Mouse (Mus musculus): ENCODE measurements around the gene Vegfb. TPM values are rescaled to one million over a fixed set of nuclear protein-coding genes. Genes with fewer than 3 reads are reported as not detected.

Vegfb gene
- polyA plus RNA-seq, 1 experiment from 2014 or later = 28.3 TPM

DNA sequence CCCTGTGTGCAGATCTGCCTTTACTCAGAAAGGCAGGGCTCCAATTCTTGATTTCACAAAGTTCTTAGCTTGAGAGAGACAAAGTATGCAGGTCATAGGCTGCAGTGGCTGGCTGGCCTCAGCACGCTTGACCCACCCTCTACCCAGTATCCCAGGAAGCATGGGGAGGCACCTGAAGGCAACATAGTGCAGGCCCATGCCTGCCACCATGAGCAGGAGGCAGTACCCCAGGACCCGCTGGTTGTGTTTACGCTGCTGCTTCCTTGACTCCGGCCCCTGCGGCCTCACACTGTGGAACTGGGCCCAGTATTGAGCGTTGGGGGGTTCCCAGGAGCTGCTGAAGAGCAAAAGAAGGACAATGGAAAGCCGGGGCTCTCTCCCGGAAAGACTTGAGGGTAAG lies 1.8 kb upstream of the Vegfb start:
- no peaks in the 10 kb centered on the region for H3K9me3 ChIP-seq
- no peaks in the 10 kb centered on the region for H3K27me3 ChIP-seq
- ATAC-seq = no peak
- no peak overlapping the region for H3K4me3 ChIP-seq (replicated peaks)
- no peak overlapping the region for H3K27ac ChIP-seq
- H3K9ac ChIP-seq (replicated peaks) = no peak overlapping the region
- no peak overlapping the region for H3K4me2 ChIP-seq (replicated peaks)
- H3K4me1 ChIP-seq (replicated peaks) = peaks cover 37% of the 10 kb centered on the region
- peaks cover 16% of the 10 kb centered on the region for H3K36me3 ChIP-seq
- 87% methylated on average over 8 of the region's 8 CpGs for WGBS

DNA sequence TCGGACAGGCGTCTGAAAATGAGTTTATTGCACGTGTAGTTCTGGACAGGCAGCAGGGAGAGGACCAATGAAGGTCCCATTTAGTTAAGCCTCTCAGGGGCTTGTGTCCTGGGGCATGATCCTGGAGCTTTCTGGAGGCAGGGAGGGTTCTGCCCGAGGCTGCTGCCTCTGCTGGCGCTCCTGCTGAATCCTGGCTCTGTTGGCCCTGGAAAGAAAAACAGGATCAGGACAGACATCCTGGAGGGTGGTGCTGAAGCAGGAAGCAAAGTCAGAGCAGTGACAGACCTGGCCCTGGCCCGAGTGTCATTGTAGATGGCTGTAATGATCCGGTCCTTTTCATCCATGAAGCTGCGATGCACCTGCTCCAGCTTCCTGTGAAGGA lies 444 bp upstream of the Vegfb start:
- Histone ChIP-seq H3K27me3 (no peaks in the 10 kb centered on the region), H3K27ac (peak overlapping the region; percentile 73), H3K4me3 (replicated peaks) (peak overlapping the region; percentile 81), H3K4me2 (replicated peaks) (peak overlapping the region; percentile 93), H3K9ac (replicated peaks) (peak overlapping the region; percentile 90), H3K4me1 (replicated peaks) (peaks cover 30% of the 10 kb centered on the region), H3K9me3 (no peaks in the 10 kb centered on the region), H3K36me3 (peaks cover 20% of the 10 kb centered on the region)
- WGBS = 9% methylated on average over 8 of the region's 8 CpGs
- no peak for ATAC-seq

DNA sequence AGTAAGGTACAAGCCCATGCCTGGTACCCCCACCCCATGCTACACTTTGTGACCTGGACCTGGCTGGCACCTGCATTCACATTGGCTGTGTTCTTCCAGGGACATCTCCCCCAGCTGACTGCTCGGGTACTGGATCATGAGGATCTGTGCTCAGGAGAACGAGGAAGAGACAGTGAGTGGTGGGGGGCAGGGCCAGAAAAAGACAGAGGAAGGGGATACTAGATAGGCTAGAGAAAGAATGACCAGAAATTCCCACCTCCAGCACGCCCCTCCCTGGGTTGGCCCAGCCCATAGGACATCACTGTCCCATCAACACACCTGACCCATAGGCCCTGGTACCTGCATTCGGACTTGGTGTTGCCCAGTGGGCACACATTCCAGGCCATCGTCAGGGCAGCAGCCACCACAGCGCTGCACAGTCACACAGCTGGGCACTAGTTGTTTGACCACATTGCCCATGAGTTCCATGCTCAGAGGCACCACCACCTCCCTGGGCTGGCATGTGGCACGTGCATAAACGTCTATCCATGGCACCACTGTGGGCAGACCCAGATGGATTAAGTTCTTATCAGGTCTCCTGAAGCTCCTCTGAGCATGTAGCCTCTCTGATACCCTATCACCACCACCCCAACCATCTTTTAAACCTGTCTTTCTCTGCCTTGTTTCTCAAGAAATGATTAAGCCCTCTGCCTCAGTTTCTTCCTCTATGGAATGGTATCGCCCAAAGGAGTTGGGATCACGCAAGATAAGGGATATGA lies 1.3 kb downstream of the Vegfb start:
- peak overlapping the region; percentile 81; the same call in 1 of the 2 replicates for H3K4me3 ChIP-seq (replicated peaks)
- no peak for ATAC-seq
- WGBS = 85% methylated on average over 10 of the region's 10 CpGs
- no peaks in the 10 kb centered on the region for H3K9me3 ChIP-seq
- H3K9ac ChIP-seq (replicated peaks) = no peak overlapping the region; the same call in 1 of the 2 replicates
- peak overlapping the region; percentile 93 for H3K4me2 ChIP-seq (replicated peaks)
- H3K4me1 ChIP-seq (replicated peaks) = peaks cover 22% of the 10 kb centered on the region
- no peak overlapping the region for H3K27ac ChIP-seq
- H3K36me3 ChIP-seq = peaks cover 28% of the 10 kb centered on the region
- no peaks in the 10 kb centered on the region for H3K27me3 ChIP-seq

DNA sequence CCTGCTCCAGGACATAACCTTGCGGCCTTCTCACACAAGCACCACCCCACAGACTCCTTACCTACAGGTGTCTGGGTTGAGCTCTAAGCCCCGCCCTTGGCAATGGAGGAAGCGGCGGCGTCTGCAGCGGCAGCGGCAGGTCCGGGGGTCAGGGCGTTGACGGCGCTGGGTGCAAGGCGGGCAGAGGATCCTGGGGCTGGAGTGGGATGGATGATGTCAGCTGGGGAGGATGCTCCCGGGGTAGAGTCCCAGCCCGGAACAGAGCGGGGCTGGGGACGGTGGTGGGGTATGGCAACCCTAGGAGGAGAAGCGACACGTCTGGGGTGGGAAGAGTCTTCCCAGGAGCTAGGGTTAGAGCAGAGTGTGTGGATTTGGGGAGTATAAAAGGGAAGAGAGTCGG lies 2.2 kb downstream of the Vegfb start:
- no peaks in the 10 kb centered on the region for H3K27me3 ChIP-seq
- H3K4me1 ChIP-seq (replicated peaks) = peaks cover 28% of the 10 kb centered on the region
- no peak overlapping the region for H3K9ac ChIP-seq (replicated peaks)
- no peak overlapping the region for H3K4me2 ChIP-seq (replicated peaks)
- H3K27ac ChIP-seq = no peak overlapping the region
- no peaks in the 10 kb centered on the region for H3K9me3 ChIP-seq
- 83% methylated on average over 19 of the region's 19 CpGs for WGBS
- ATAC-seq = no peak
- no peak overlapping the region for H3K4me3 ChIP-seq (replicated peaks)
- peaks cover 28% of the 10 kb centered on the region for H3K36me3 ChIP-seq

DNA sequence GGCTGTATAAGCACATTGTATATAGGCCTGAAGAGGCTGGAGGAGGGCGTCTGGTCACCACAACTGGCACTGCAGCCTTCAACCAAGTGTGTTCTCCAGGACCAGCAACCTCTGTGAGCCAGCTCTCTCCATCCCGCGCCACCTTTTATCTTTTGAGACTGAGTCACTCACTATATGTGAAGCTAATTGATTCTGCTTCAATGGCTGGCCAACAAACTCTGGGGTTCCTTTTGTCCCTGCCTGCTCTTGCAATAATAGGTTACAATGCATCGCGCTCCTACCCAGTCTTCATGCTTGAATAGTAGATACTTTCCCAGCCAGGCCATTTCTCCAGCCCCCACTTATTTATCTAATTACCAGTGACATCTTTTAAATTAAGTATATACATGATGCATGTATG lies 3.8 kb downstream of the Vegfb start:
- no peak overlapping the region for H3K9ac ChIP-seq (replicated peaks)
- 51% methylated on average over 5 of the region's 5 CpGs for WGBS
- no peaks in the 10 kb centered on the region for H3K9me3 ChIP-seq
- H3K4me3 ChIP-seq (replicated peaks) = no peak overlapping the region
- no peak overlapping the region for H3K4me2 ChIP-seq (replicated peaks)
- no peaks in the 10 kb centered on the region for H3K27me3 ChIP-seq
- no peak for ATAC-seq
- no peak overlapping the region for H3K27ac ChIP-seq
- H3K36me3 ChIP-seq = peaks cover 26% of the 10 kb centered on the region
- peaks cover 39% of the 10 kb centered on the region for H3K4me1 ChIP-seq (replicated peaks)

DNA sequence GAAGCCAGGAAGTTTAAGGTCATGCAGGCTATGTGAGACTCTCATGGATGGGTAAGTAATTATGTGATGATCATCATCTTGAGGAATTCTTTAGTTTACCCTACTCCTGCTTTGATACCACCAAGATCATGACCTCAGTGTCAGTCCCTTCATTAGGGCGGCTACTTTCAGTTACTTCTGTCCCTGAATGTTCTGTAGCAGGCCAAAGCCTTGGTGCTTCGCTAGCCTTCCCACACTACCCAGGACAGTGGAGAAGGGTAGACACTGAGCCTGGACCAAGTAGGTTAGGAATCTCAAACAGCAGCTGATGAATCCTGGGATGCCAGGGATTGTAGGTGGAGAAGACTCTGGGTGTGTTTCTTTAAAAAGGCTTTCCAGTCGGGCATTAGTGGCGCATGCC lies 6.0 kb downstream of the Vegfb start:
- ATAC-seq = no peak
- peaks cover 46% of the 10 kb centered on the region for H3K36me3 ChIP-seq
- no peaks in the 10 kb centered on the region for H3K27me3 ChIP-seq
- 0 out of 2 replicates have a peak overlapping the region, but pooled peaks have one; percentile 65 for H3K4me3 ChIP-seq (replicated peaks)
- H3K9ac ChIP-seq (replicated peaks) = no peak overlapping the region
- peaks cover 45% of the 10 kb centered on the region for H3K4me1 ChIP-seq (replicated peaks)
- 0 out of 2 replicates have a peak overlapping the region, but pooled peaks have one; percentile 87 for H3K4me2 ChIP-seq (replicated peaks)
- 85% methylated on average over 4 of the region's 4 CpGs for WGBS
- no peaks in the 10 kb centered on the region for H3K9me3 ChIP-seq
- no peak overlapping the region for H3K27ac ChIP-seq

DNA sequence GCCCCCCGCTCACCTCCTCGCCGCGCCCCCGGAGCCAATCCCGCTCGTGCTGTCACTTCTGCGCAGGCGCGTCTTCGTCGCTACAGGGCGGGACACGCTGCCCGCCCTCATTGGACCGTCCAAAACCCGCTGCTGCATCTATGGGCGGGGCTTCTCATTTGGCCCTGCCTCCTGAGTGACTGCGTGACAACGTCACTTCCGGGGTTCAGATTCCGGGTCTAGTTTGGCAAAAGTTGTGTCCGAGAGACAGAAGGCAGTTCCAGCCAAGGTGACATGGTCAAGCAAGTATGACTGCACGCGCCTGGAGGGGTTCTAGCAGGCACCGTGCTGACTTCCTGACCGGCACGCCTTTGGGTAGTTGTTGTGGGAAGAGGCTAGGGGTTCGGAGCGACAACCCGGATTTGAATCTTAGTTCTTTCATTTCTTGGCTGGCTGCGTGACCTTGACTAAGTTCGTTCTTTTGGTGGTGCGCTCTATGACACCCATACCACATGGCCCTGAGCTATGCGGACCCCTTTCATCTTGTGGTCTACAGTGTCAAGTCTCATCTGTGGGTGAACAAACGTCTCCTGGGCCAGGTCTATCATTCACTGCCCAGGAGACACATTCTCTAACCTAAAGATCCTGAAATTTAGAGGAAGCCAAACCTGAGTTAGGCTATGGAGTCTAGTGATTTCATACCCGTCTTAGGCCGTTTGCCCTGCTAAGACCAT lies 6.9 kb downstream of the Vegfb start, which contains the start of gene Fkbp2:
Gene Fkbp2, minus strand, starts transcription at position 121 of the 713 bp plus-strand sequence.
- peak within 1 kb of the TSS; percentile 65 for H3K4me3 ChIP-seq (replicated peaks)
- peaks cover 47% of the 10 kb centered on the region for H3K4me1 ChIP-seq (replicated peaks)
- H3K27ac ChIP-seq = peak within 1 kb of the TSS; percentile 97
- H3K4me2 ChIP-seq (replicated peaks) = peak within 1 kb of the TSS; percentile 87
- peaks cover 44% of the 10 kb centered on the region for H3K36me3 ChIP-seq
- no peaks in the 10 kb centered on the region for H3K27me3 ChIP-seq
- peak; percentile 85 for ATAC-seq
- H3K9ac ChIP-seq (replicated peaks) = peak within 1 kb of the TSS; percentile 79
- no peaks in the 10 kb centered on the region for H3K9me3 ChIP-seq
- WGBS = 1% methylated on average over 38 of the region's 38 CpGs

DNA sequence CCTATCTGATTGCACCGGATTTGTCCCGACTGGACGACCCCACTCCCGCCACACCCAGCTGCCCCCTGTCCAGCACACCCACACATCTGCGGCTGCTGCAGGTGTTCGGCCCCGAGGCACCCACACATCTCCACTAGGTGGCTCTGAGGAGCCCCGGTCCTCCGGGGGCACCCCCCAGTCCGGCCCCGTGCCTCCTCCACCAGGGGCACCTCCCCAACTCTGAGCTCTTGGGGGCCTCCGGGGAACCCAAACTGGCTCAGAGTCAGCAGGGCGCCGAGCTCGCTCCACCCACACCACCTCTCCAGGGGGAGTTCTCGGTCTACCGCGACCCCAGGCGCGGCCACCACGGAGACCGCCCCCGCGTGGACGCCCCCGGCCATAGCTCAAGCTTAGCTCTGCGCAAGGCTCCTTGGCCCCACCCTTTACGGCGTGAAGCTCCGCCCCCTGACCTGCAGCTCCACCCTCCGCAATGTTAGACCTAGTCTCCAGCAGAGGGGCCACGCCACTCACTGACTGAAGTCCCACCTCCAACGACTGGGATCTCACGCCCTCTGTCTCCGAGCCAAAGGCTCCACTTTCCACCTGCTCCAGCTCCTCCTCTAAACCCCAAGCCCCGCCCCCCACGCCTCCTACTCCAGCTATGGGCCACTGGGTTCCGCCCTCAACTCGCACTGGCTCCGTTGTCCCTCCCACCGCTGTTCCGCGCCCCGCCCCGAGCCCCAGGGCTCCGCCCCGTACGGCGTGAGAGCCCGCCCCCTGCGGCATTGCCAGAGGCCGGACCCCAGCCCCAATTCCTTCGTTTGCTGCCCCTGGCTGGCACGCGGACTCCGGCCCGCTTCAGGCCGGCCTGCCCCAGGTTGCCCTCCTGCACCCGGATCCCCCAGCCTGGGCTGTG lies 7.7 kb downstream of the Vegfb start:
- no peaks in the 10 kb centered on the region for H3K27me3 ChIP-seq
- H3K9ac ChIP-seq (replicated peaks) = peak overlapping the region; percentile 79
- under 1% methylated on average over 59 of the region's 59 CpGs for WGBS
- no peaks in the 10 kb centered on the region for H3K9me3 ChIP-seq
- H3K4me3 ChIP-seq (replicated peaks) = peak overlapping the region; percentile 65
- H3K27ac ChIP-seq = peak overlapping the region; percentile 97
- peaks cover 36% of the 10 kb centered on the region for H3K36me3 ChIP-seq
- H3K4me2 ChIP-seq (replicated peaks) = peak overlapping the region; percentile 87
- peak; percentile 85 for ATAC-seq
- H3K4me1 ChIP-seq (replicated peaks) = peaks cover 47% of the 10 kb centered on the region

DNA sequence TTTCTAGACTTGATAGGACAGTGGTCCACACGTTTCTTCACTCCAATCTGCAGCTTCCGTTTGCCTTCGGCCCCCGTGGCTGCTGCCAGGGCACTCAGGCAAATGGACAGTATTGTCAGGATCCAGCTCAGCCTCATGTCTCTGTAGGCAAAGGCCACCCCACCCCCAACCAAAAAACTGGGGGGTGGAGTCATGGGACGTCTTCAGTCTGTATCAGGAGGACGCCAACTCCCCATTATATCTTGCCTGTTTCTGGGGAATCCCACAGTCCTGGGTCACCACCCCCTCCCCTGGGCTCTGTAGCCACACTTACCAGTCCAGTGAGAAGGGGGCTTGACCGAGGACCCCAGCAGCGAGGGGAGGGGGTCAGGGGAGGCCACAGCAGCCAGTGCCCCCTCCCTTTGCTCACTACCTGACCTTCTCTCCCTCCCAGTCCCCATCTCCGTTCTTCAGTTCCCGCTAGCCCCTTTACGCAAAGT lies 8.4 kb downstream of the Vegfb start:
- 0 out of 2 replicates have a peak, but pooled peaks have one; percentile 0 for ATAC-seq
- Histone ChIP-seq H3K4me3 (replicated peaks) (peak overlapping the region; percentile 65), H3K36me3 (peaks cover 34% of the 10 kb centered on the region), H3K27me3 (no peaks in the 10 kb centered on the region), H3K4me2 (replicated peaks) (peak overlapping the region; percentile 87), H3K9me3 (no peaks in the 10 kb centered on the region), H3K27ac (peak overlapping the region; percentile 97), H3K4me1 (replicated peaks) (peaks cover 49% of the 10 kb centered on the region), H3K9ac (replicated peaks) (peak overlapping the region; percentile 79)
- 9% methylated on average over 11 of the region's 11 CpGs for WGBS

DNA sequence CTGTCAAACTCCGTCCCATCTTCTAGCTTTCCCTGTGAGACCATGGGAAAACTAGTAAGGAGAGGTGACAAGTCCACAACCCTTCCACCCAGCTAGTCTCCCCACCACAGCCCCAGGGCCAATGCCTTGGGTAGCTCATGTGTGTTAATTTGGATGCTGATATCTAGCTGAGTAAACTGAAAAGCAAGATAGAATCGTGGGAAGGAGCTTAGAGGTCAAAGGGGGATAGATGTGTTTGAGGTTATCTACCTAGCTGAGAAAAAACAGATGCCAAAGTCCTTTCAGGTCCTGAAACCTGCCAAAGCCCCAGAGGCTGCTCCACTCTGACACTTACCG lies 8.8 kb downstream of the Vegfb start:
- Histone ChIP-seq H3K9me3 (no peaks in the 10 kb centered on the region), H3K27me3 (no peaks in the 10 kb centered on the region), H3K4me3 (replicated peaks) (peak overlapping the region; percentile 65), H3K4me1 (replicated peaks) (peaks cover 53% of the 10 kb centered on the region), H3K9ac (replicated peaks) (peak overlapping the region; percentile 79), H3K27ac (peak overlapping the region; percentile 97), H3K36me3 (peaks cover 34% of the 10 kb centered on the region), H3K4me2 (replicated peaks) (peak overlapping the region; percentile 87)
- ATAC-seq = no peak
- 43% methylated on average over 3 of the region's 3 CpGs for WGBS

DNA sequence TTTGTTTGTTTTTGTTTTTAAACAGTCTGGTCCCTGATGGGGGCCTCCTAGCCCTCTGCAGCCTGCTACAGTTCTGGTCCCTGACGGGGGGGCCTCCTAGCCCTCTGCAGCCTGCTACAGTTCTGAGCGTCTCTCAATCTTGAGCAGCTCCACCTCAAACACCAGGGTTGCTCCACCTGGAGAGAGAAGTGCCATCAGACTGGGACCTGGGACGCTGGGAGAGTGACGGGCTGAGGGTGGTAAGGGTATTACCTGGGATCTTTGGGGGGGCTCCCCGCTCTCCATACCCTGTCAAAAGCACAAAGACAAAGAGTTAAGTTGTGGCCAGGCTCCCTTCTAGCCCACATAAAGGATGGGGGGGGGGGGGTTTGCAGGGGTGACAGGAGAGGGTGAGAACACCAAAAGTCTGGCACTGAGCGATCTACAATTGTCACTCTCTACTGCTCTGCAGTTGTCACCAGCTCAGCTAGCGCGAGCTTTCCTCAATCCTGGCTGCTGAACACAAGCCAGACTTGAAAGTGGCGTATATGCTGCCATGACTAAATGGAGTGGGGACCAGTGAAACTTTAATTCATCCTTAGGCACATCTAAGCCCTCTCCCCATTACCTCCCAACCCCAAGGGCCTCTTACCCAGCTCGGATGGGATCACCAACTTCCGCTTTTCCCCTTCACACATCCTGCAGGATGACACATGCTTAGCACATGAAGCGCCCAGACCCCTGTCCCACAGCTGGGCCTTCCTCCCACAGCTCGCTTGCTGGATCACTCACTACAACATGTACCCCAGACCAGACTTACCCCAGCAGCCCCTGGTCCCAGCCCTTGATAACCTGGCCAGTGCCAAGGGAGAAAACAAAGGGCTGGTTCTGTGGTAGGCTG lies 9.5 kb downstream of the Vegfb start:
- WGBS = 86% methylated on average over 13 of the region's 13 CpGs
- H3K4me3 ChIP-seq (replicated peaks) = peak overlapping the region; percentile 65
- peaks cover 53% of the 10 kb centered on the region for H3K4me1 ChIP-seq (replicated peaks)

More for the DNA sequence above, 9.5 kb downstream of the Vegfb start:
- H3K27ac ChIP-seq = peak overlapping the region; percentile 97
- peak overlapping the region; percentile 79 for H3K9ac ChIP-seq (replicated peaks)
- no peak for ATAC-seq
- no peaks in the 10 kb centered on the region for H3K27me3 ChIP-seq
- peaks cover 30% of the 10 kb centered on the region for H3K36me3 ChIP-seq
- H3K4me2 ChIP-seq (replicated peaks) = peak overlapping the region; percentile 87
- H3K9me3 ChIP-seq = no peaks in the 10 kb centered on the region

All from midbrain, embryonic 13.5 days (tissue).